Mouse (Mus musculus): ENCODE measurements around the gene Sec11a. TPM values are rescaled to one million over a fixed set of nuclear protein-coding genes. Genes with fewer than 3 reads are reported as not detected.

The Sec11a gene
- total RNA-seq, 4 experiments from 2014 or later, result 50.9 to 60.0 (median 55.3) TPM

- peak; percentile 90 to 92 for DNase-seq (ENCODE audit: low spot score in 2 of 2)
Observed at GRCm38 (mm10) chr7:80860729-80861274, 86.8 kb downstream of the Sec11a start, which contains the start of gene Zscan2. Gene Zscan2, plus strand, starts transcription at chr7:80860920.

DNA sequence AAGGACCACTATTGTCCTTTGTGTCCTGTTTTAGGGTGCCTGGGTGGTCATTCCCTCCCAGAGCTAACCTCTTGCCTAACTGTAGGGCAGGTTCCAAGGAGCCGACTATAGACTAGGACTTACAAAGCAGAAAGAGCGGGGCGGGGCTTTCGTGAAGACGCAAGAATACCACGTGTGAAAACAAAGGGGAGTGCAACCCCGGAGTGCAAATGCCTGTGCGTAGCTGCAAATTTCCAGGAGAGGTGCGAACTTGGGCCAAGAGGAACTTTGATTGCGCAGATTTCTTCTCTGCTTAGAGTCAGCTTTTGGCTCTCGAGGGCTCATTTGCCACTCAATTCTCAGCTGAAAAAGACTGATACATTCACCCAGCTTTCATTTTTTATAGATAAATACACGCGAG is 87.4 kb downstream of the Sec11a start:
- peak in 1 of 2 experiments; percentile 45 for DNase-seq (ENCODE audit: low spot score in 2 of 2)

- DNase-seq (ENCODE audit: low spot score in 2 of 2), result peak; percentile 62 to 83
Observed at GRCm38 (mm10) chr7:80857181-80857580, 90.4 kb downstream of the Sec11a start.

GRCm38 (mm10) chr7:80855316-80855715 is 92.3 kb downstream of the Sec11a start:
- peak in 1 of 2 experiments; percentile 47 for DNase-seq (ENCODE audit: low spot score in 2 of 2)

Other genes starting within 250 kb of the Sec11a start
- 10 to 100 TPM; 26.3 to 29.4 (median 26.8) TPM for gene Iqgap1, start 121.8 kb downstream of the Sec11a start, total RNA-seq (2022)
- 10 to 100 TPM; 11.8 to 15.0 (median 13.5) TPM for gene Zscan2, start 86.9 kb downstream of the Sec11a start, total RNA-seq (2022)
- gene Wdr73, start 46.5 kb downstream of the Sec11a start, total RNA-seq (2022), result 10 to 100 TPM; 26.9 to 36.3 (median 30.5) TPM
- 10 to 100 TPM in 1 of 4 experiments, 1 to 10 TPM in 3; 8.3 to 12.2 (median 9.2) TPM for gene Nmb, start 42.7 kb downstream of the Sec11a start, total RNA-seq (2022)
- 10 to 100 TPM; 21.5 to 30.6 (median 26.4) TPM for gene Zfp592, start 45.9 kb upstream of the Sec11a start, total RNA-seq (2022)
- under 1 TPM; 0.25 to 0.52 (median 0.36) TPM for gene Alpk3, start 109.8 kb upstream of the Sec11a start, total RNA-seq (2022)
- not detected for gene Slc28a1, start 167.0 kb upstream of the Sec11a start, total RNA-seq (2022)